Mouse (Mus musculus): ENCODE results near the gene Barx2. TPM values are rescaled to one million over a fixed set of nuclear protein-coding genes. Genes with fewer than 3 reads are reported as not detected.

The Barx2 gene
- 0.72 and 1.4 TPM in 2 replicates for polyA plus RNA-seq (2014; fragmentation: Nextera tagmentation; extraction: Ambion mirVana)

GRCm38 (mm10) chr9:31912921-31913738 is at the start of gene Barx2:
Gene Barx2 (minus strand): TSS chr9:31913462.
- H3K9me3 ChIP-seq (replicated peaks; ENCODE audit: control insufficient read depth, low read length), result no peaks in the 10 kb centered on the region
- H3K4me1 ChIP-seq (ENCODE audit: control insufficient read depth, insufficient read depth, low read length), result no peaks in the 10 kb centered on the region; the same call in 1 of the 2 replicates
- under 1% methylated on average over 68 of the region's 81 CpGs for WGBS
- peak within 1 kb of the TSS; percentile 53 for H3K4me3 ChIP-seq (ENCODE audit: low read depth, low read length)
- DNase-seq (ENCODE audit: low spot score) (peak; percentile 74), ATAC-seq (replicated peaks; ENCODE audit: insufficient number of reproducible peaks, low FRiP score, low TSS enrichment, low read depth) (peak; percentile 76)
- no peaks in the 10 kb centered on the region for H3K36me3 ChIP-seq (replicated peaks; ENCODE audit: control insufficient read depth, insufficient read depth, low read depth, low read length)
- H3K4me2 ChIP-seq (ENCODE audit: low read depth, low read length), result peak within 1 kb of the TSS; percentile 88
- H3K27me3 ChIP-seq (ENCODE audit: control insufficient read depth, insufficient read depth, low read length), result peaks cover 52% of the 10 kb centered on the region
- H3K9ac ChIP-seq (replicated peaks; ENCODE audit: low read length), result peak within 1 kb of the TSS; percentile 48
- no peak within 1 kb of the TSS for H3K27ac ChIP-seq (replicated peaks; ENCODE audit: low read depth, low read length)

GRCm38 (mm10) chr9:31962265-31962664 is 49.0 kb upstream of the Barx2 start:
- Histone ChIP-seq H3K4me3 (ENCODE audit: low read depth, low read length) (no peak overlapping the region), H3K9ac (replicated peaks; ENCODE audit: low read length) (no peak overlapping the region), H3K4me2 (ENCODE audit: low read depth, low read length) (no peak overlapping the region), H3K27ac (replicated peaks; ENCODE audit: low read depth, low read length) (no peak overlapping the region), H3K4me1 (ENCODE audit: control insufficient read depth, insufficient read depth, low read length) (no peaks in the 10 kb centered on the region), H3K27me3 (ENCODE audit: control insufficient read depth, insufficient read depth, low read length) (no peaks in the 10 kb centered on the region), H3K9me3 (replicated peaks; ENCODE audit: control insufficient read depth, low read length) (no peaks in the 10 kb centered on the region), H3K36me3 (replicated peaks; ENCODE audit: control insufficient read depth, insufficient read depth, low read depth, low read length) (no peaks in the 10 kb centered on the region)
- no peak for ATAC-seq (replicated peaks; ENCODE audit: insufficient number of reproducible peaks, low FRiP score, low TSS enrichment, low read depth)
- 39% methylated on average over 1 of the region's 1 CpGs for WGBS
- DNase-seq (ENCODE audit: low spot score), result no peak

GRCm38 (mm10) chr9:31960488-31960887 is 47.2 kb upstream of the Barx2 start:
- ATAC-seq (replicated peaks; ENCODE audit: insufficient number of reproducible peaks, low FRiP score, low TSS enrichment, low read depth) (no peak), DNase-seq (ENCODE audit: low spot score) (no peak)
- Histone ChIP-seq H3K9me3 (replicated peaks; ENCODE audit: control insufficient read depth, low read length) (no peaks in the 10 kb centered on the region), H3K36me3 (replicated peaks; ENCODE audit: control insufficient read depth, insufficient read depth, low read depth, low read length) (no peaks in the 10 kb centered on the region), H3K9ac (replicated peaks; ENCODE audit: low read length) (no peak overlapping the region), H3K4me3 (ENCODE audit: low read depth, low read length) (no peak overlapping the region), H3K4me2 (ENCODE audit: low read depth, low read length) (no peak overlapping the region), H3K27me3 (ENCODE audit: control insufficient read depth, insufficient read depth, low read length) (no peaks in the 10 kb centered on the region), H3K4me1 (ENCODE audit: control insufficient read depth, insufficient read depth, low read length) (no peaks in the 10 kb centered on the region), H3K27ac (replicated peaks; ENCODE audit: low read depth, low read length) (no peak overlapping the region)
- WGBS, result 58% methylated on average over 2 of the region's 2 CpGs

GRCm38 (mm10) chr9:31958120-31958519 is 44.9 kb upstream of the Barx2 start:
- Histone ChIP-seq H3K36me3 (replicated peaks; ENCODE audit: control insufficient read depth, insufficient read depth, low read depth, low read length) (no peaks in the 10 kb centered on the region), H3K27ac (replicated peaks; ENCODE audit: low read depth, low read length) (no peak overlapping the region), H3K9ac (replicated peaks; ENCODE audit: low read length) (no peak overlapping the region), H3K9me3 (replicated peaks; ENCODE audit: control insufficient read depth, low read length) (no peaks in the 10 kb centered on the region), H3K27me3 (ENCODE audit: control insufficient read depth, insufficient read depth, low read length) (no peaks in the 10 kb centered on the region), H3K4me3 (ENCODE audit: low read depth, low read length) (no peak overlapping the region), H3K4me2 (ENCODE audit: low read depth, low read length) (no peak overlapping the region), H3K4me1 (ENCODE audit: control insufficient read depth, insufficient read depth, low read length) (no peaks in the 10 kb centered on the region)
- DNase-seq (ENCODE audit: low spot score) (no peak), ATAC-seq (replicated peaks; ENCODE audit: insufficient number of reproducible peaks, low FRiP score, low TSS enrichment, low read depth) (no peak)

GRCm38 (mm10) chr9:31950506-31950905 is 37.2 kb upstream of the Barx2 start:
- Histone ChIP-seq H3K36me3 (replicated peaks; ENCODE audit: control insufficient read depth, insufficient read depth, low read depth, low read length) (no peaks in the 10 kb centered on the region), H3K4me3 (ENCODE audit: low read depth, low read length) (no peak overlapping the region), H3K27me3 (ENCODE audit: control insufficient read depth, insufficient read depth, low read length) (no peaks in the 10 kb centered on the region), H3K9ac (replicated peaks; ENCODE audit: low read length) (no peak overlapping the region), H3K27ac (replicated peaks; ENCODE audit: low read depth, low read length) (no peak overlapping the region), H3K9me3 (replicated peaks; ENCODE audit: control insufficient read depth, low read length) (no peaks in the 10 kb centered on the region), H3K4me1 (ENCODE audit: control insufficient read depth, insufficient read depth, low read length) (no peaks in the 10 kb centered on the region), H3K4me2 (ENCODE audit: low read depth, low read length) (no peak overlapping the region)
- ATAC-seq (replicated peaks; ENCODE audit: insufficient number of reproducible peaks, low FRiP score, low TSS enrichment, low read depth) (no peak), DNase-seq (ENCODE audit: low spot score) (no peak)
- 88% methylated on average over 5 of the region's 5 CpGs for WGBS

- Histone ChIP-seq H3K4me3 (ENCODE audit: low read depth, low read length) (no peak overlapping the region), H3K4me2 (ENCODE audit: low read depth, low read length) (no peak overlapping the region), H3K36me3 (replicated peaks; ENCODE audit: control insufficient read depth, insufficient read depth, low read depth, low read length) (no peaks in the 10 kb centered on the region), H3K27ac (replicated peaks; ENCODE audit: low read depth, low read length) (no peak overlapping the region), H3K9ac (replicated peaks; ENCODE audit: low read length) (no peak overlapping the region), H3K4me1 (ENCODE audit: control insufficient read depth, insufficient read depth, low read length) (no peaks in the 10 kb centered on the region), H3K27me3 (ENCODE audit: control insufficient read depth, insufficient read depth, low read length) (no peaks in the 10 kb centered on the region), H3K9me3 (replicated peaks; ENCODE audit: control insufficient read depth, low read length) (no peaks in the 10 kb centered on the region)
- WGBS, result 83% methylated on average over 5 of the region's 5 CpGs
- ATAC-seq (replicated peaks; ENCODE audit: insufficient number of reproducible peaks, low FRiP score, low TSS enrichment, low read depth) (no peak), DNase-seq (ENCODE audit: low spot score) (no peak)
Observed at GRCm38 (mm10) chr9:31949031-31949430, 35.8 kb upstream of the Barx2 start.

- no peak overlapping the region for H3K27ac ChIP-seq (replicated peaks; ENCODE audit: low read depth, low read length)
- no peak overlapping the region for H3K4me3 ChIP-seq (ENCODE audit: low read depth, low read length)
- no peak overlapping the region for H3K4me2 ChIP-seq (ENCODE audit: low read depth, low read length)
- no peaks in the 10 kb centered on the region for H3K36me3 ChIP-seq (replicated peaks; ENCODE audit: control insufficient read depth, insufficient read depth, low read depth, low read length)
- no peaks in the 10 kb centered on the region for H3K4me1 ChIP-seq (ENCODE audit: control insufficient read depth, insufficient read depth, low read length)
- ATAC-seq (replicated peaks; ENCODE audit: insufficient number of reproducible peaks, low FRiP score, low TSS enrichment, low read depth) (no peak), DNase-seq (ENCODE audit: low spot score) (no peak)
- WGBS, result 82% methylated on average over 10 of the region's 10 CpGs
- H3K9ac ChIP-seq (replicated peaks; ENCODE audit: low read length), result no peak overlapping the region
- H3K9me3 ChIP-seq (replicated peaks; ENCODE audit: control insufficient read depth, low read length), result no peaks in the 10 kb centered on the region
- no peaks in the 10 kb centered on the region for H3K27me3 ChIP-seq (ENCODE audit: control insufficient read depth, insufficient read depth, low read length)
Observed at GRCm38 (mm10) chr9:31947051-31947450, 33.8 kb upstream of the Barx2 start.

GRCm38 (mm10) chr9:31942334-31942733 is 29.1 kb upstream of the Barx2 start:
- no peak for ATAC-seq (replicated peaks; ENCODE audit: insufficient number of reproducible peaks, low FRiP score, low TSS enrichment, low read depth)
- 58% methylated on average over 1 of the region's 1 CpGs for WGBS
- Histone ChIP-seq H3K4me2 (ENCODE audit: low read depth, low read length) (no peak overlapping the region), H3K27me3 (ENCODE audit: control insufficient read depth, insufficient read depth, low read length) (no peaks in the 10 kb centered on the region), H3K27ac (replicated peaks; ENCODE audit: low read depth, low read length) (no peak overlapping the region), H3K4me3 (ENCODE audit: low read depth, low read length) (no peak overlapping the region), H3K9me3 (replicated peaks; ENCODE audit: control insufficient read depth, low read length) (no peaks in the 10 kb centered on the region), H3K36me3 (replicated peaks; ENCODE audit: control insufficient read depth, insufficient read depth, low read depth, low read length) (no peaks in the 10 kb centered on the region), H3K4me1 (ENCODE audit: control insufficient read depth, insufficient read depth, low read length) (no peaks in the 10 kb centered on the region), H3K9ac (replicated peaks; ENCODE audit: low read length) (no peak overlapping the region)
- peak; percentile 39 for DNase-seq (ENCODE audit: low spot score)
